Mouse (Mus musculus) CD4-positive, CD25-positive, alpha-beta regulatory T cell, adult 2 months (primary cell): ENCODE measurements around the gene Pbld1.

Experiments used
- DNase-seq: peaks from one replicate; pipeline ENCODE4 v3.0.0-alpha.2; 2012; ENCODE audit warnings: low read depth, low spot score

Gene Pbld1

GRCm38 (mm10) chr10:63092616-63093550, 32.9 kb downstream of the Pbld1 start:
- DNase-seq: peak; percentile 16

GRCm38 (mm10) chr10:63096757-63097156, 36.8 kb downstream of the Pbld1 start:
- DNase-seq: no peak

GRCm38 (mm10) chr10:63098191-63098590, 38.2 kb downstream of the Pbld1 start:
- DNase-seq: no peak

GRCm38 (mm10) chr10:63099521-63099920, 39.6 kb downstream of the Pbld1 start, which contains the start of gene Atoh7:
Atoh7 (plus strand) TSS chr10:63099651.
- DNase-seq: no peak

- DNase-seq: peak; percentile 14
These were observed 40.1 kb downstream of the Pbld1 start for GRCm38 (mm10) chr10:63099941-63100562.

GRCm38 (mm10) chr10:63100657-63101056, 40.7 kb downstream of the Pbld1 start:
- DNase-seq: no peak

GRCm38 (mm10) chr10:63113027-63113604, 53.2 kb downstream of the Pbld1 start:
- peak; percentile 61 for DNase-seq

- DNase-seq: no peak
These were observed 53.9 kb downstream of the Pbld1 start for GRCm38 (mm10) chr10:63113716-63114360.

GRCm38 (mm10) chr10:63115881-63116280, 55.9 kb downstream of the Pbld1 start:
- no peak for DNase-seq

- no peak for DNase-seq
These were observed 56.4 kb downstream of the Pbld1 start for GRCm38 (mm10) chr10:63116376-63116775.

- DNase-seq: no peak
These were observed 57.6 kb downstream of the Pbld1 start for GRCm38 (mm10) chr10:63117583-63117982.

- no peak for DNase-seq
These were observed 60.0 kb downstream of the Pbld1 start for GRCm38 (mm10) chr10:63119916-63120315.

- DNase-seq: no peak
These were observed 62.0 kb downstream of the Pbld1 start for GRCm38 (mm10) chr10:63121961-63122360.

GRCm38 (mm10) chr10:63122516-63122915, 62.6 kb downstream of the Pbld1 start:
- DNase-seq: peak; percentile 9

- DNase-seq: no peak
These were observed 63.2 kb downstream of the Pbld1 start for GRCm38 (mm10) chr10:63123141-63123540.

GRCm38 (mm10) chr10:63124016-63124415, 64.1 kb downstream of the Pbld1 start:
- DNase-seq: no peak

- peak; percentile 23 for DNase-seq
These were observed 65.4 kb downstream of the Pbld1 start for GRCm38 (mm10) chr10:63125343-63125742.

- DNase-seq: no peak
These were observed 66.2 kb downstream of the Pbld1 start for GRCm38 (mm10) chr10:63126116-63126515.

GRCm38 (mm10) chr10:63127156-63127555, 67.2 kb downstream of the Pbld1 start:
- DNase-seq: no peak
